Mouse (Mus musculus): ENCODE results near the gene Smc6.

The Smc6 gene

GRCm38 (mm10) chr12:11265382-11266281 lies at the start of gene Smc6, which contains the start of gene Gen1:
Gene Smc6 (plus strand): TSS chr12:11265886.
Gene Gen1 (minus strand): TSS chr12:11265801.
- DNase-seq, result peak; percentile 93 to 96

- DNase-seq, result no peak
These were observed 49.2 kb upstream of the Smc6 start for GRCm38 (mm10) chr12:11216454-11216853.

GRCm38 (mm10) chr12:11217726-11218250 lies 47.9 kb upstream of the Smc6 start:
- peak; percentile 49 to 51 for DNase-seq

- DNase-seq, result no peak
These were observed 44.0 kb upstream of the Smc6 start for GRCm38 (mm10) chr12:11221524-11222330.

- no peak for DNase-seq
These were observed 43.1 kb upstream of the Smc6 start for GRCm38 (mm10) chr12:11222566-11222965.

GRCm38 (mm10) chr12:11223090-11223489 lies 42.6 kb upstream of the Smc6 start:
- no peak for DNase-seq

- no peak for DNase-seq
These were observed 41.0 kb upstream of the Smc6 start for GRCm38 (mm10) chr12:11224722-11225121.

GRCm38 (mm10) chr12:11226123-11226522 lies 39.6 kb upstream of the Smc6 start:
- no peak for DNase-seq

- no peak for DNase-seq
These were observed 39.0 kb upstream of the Smc6 start for GRCm38 (mm10) chr12:11226529-11227268.

- DNase-seq, result no peak
These were observed 35.4 kb upstream of the Smc6 start for GRCm38 (mm10) chr12:11230267-11230666.

- DNase-seq, result no peak
These were observed 29.7 kb upstream of the Smc6 start for GRCm38 (mm10) chr12:11235996-11236395.

GRCm38 (mm10) chr12:11247460-11247859 lies 18.2 kb upstream of the Smc6 start:
- no peak for DNase-seq

GRCm38 (mm10) chr12:11250322-11250721 lies 15.4 kb upstream of the Smc6 start:
- DNase-seq, result no peak

GRCm38 (mm10) chr12:11264895-11265294 lies 791 bp upstream of the Smc6 start:
- DNase-seq, result no peak

GRCm38 (mm10) chr12:11266282-11266985 lies 748 bp downstream of the Smc6 start:
- DNase-seq, result no peak

GRCm38 (mm10) chr12:11267030-11267429 lies 1.3 kb downstream of the Smc6 start:
- DNase-seq, result no peak

GRCm38 (mm10) chr12:11272568-11272967 lies 6.9 kb downstream of the Smc6 start:
- DNase-seq, result no peak

- no peak for DNase-seq
These were observed 7.5 kb downstream of the Smc6 start for GRCm38 (mm10) chr12:11273185-11273584.

- DNase-seq, result no peak
These were observed 10.9 kb downstream of the Smc6 start for GRCm38 (mm10) chr12:11276632-11277031.

GRCm38 (mm10) chr12:11277207-11277606 lies 11.5 kb downstream of the Smc6 start:
- DNase-seq, result no peak

GRCm38 (mm10) chr12:11279886-11280285 lies 14.2 kb downstream of the Smc6 start:
- DNase-seq, result no peak

- DNase-seq, result no peak
These were observed 15.9 kb downstream of the Smc6 start for GRCm38 (mm10) chr12:11281584-11281983.

All from spleen, adult 18-20 months (tissue).